Mouse (Mus musculus): ENCODE measurements around the gene Cnpy1. TPM values are rescaled to one million over a fixed set of nuclear protein-coding genes. Genes with fewer than 3 reads are reported as not detected.

The Cnpy1 gene
- polyA plus RNA-seq, 2 experiments: 0.09 TPM; not detected in 1

DNA sequence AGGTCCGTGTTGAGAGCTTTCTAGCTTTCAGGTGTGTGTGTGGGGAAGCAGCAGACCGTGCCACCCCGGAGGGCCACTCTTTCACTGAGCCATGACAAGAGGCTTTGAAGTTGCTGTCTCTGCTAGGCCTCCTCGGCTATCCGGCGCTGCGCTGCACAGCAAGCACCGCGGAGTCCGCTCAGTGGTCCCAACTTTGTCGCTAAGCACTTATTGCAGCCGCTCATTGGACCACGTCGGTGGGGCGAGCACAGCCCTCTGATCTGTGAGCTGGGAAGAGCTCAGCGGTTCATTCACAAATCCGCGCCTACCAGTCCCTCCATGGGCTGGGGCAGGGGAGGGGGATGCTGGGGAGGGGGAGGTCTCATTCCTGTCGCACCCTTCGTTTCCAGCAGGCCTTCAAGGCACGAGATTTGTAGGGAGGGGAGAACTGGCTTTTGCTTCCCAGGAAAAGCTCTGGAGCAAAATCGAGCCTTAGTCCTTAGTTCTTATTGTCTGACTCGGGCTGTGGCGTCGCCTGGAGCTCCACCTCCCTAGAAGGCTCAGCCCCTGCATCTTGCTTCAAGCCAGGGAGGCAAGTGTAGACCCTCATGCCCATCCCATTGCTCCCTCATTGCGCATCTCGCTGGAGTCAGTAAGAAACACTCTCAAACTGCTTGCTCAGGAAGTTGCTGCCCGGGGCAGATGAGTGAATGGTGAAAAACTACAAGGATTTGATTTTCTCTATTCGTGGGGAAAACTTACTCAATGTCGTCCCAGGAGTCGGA is 87.1 kb downstream of the Cnpy1 start:
- no peaks in the 10 kb centered on the region for H3K4me1 ChIP-seq (replicated peaks; ENCODE audit: control insufficient read depth in 2 of 2, insufficient read depth in 2 of 2, low read length in 1 of 2)
- H3K4me3 ChIP-seq (ENCODE audit: insufficient read depth in 1 of 2, low read depth in 2 of 2, low read length in 2 of 2): no peak overlapping the region
- H3K4me2 ChIP-seq (ENCODE audit: low read depth): no peak overlapping the region
- no peak for DNase-seq (ENCODE audit: low read depth in 3 of 3, low spot score in 3 of 3)
- H3K36me3 ChIP-seq (replicated peaks; ENCODE audit: control insufficient read depth, insufficient read depth, low read depth): no peaks in the 10 kb centered on the region
- peaks cover 64% of the 10 kb centered on the region for H3K27me3 ChIP-seq (ENCODE audit: control insufficient read depth, insufficient read depth, low read length)
- ATAC-seq (ENCODE audit: insufficient read depth): no peak
- no peak overlapping the region for H3K9ac ChIP-seq (replicated peaks)
- H3K27ac ChIP-seq: no peak overlapping the region
- H3K9me3 ChIP-seq (ENCODE audit: control insufficient read depth, low read length): no peaks in the 10 kb centered on the region
- TF ChIP-seq EP300 (IDR thresholded peaks at IDR 0.05; ENCODE audit: low read depth): no peak
- no peak for TF ChIP-seq CTCF (IDR thresholded peaks at IDR 0.05; ENCODE audit: low read depth)
- WGBS (ENCODE audit: insufficient replicate concordance): 1% methylated on average over 31 of the region's 31 CpGs

DNA sequence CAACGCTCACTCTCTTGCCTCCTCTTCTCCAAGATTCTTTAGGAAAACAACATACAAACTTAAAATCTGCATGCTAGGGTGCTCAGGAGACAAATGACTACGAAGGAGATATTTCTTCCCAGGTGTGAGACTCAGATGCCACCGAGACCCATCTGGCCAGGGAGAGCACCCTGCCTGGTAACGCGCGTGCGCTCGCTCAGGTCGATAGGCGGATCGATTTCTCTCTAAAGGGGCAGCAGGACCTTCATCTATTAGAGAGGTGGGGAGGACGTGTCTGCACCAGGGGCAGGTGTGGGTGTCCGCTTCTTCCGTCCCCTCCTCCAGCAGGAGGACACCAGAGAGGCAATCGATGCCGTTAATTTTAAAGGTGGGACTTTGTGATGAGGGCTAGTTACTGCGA is 87.8 kb downstream of the Cnpy1 start:
- DNase-seq (ENCODE audit: low read depth in 3 of 3, low spot score in 3 of 3) (no peak), ATAC-seq (ENCODE audit: insufficient read depth) (no peak)
- Histone ChIP-seq H3K4me1 (replicated peaks; ENCODE audit: control insufficient read depth in 2 of 2, insufficient read depth in 2 of 2, low read length in 1 of 2) (no peaks in the 10 kb centered on the region), H3K9ac (replicated peaks) (no peak overlapping the region), H3K27me3 (ENCODE audit: control insufficient read depth, insufficient read depth, low read length) (peaks cover 59% of the 10 kb centered on the region), H3K27ac (no peak overlapping the region), H3K9me3 (ENCODE audit: control insufficient read depth, low read length) (no peaks in the 10 kb centered on the region), H3K4me3 (ENCODE audit: insufficient read depth in 1 of 2, low read depth in 2 of 2, low read length in 2 of 2) (no peak overlapping the region), H3K36me3 (replicated peaks; ENCODE audit: control insufficient read depth, insufficient read depth, low read depth) (no peaks in the 10 kb centered on the region), H3K4me2 (ENCODE audit: low read depth) (no peak overlapping the region)
- TF ChIP-seq CTCF (IDR thresholded peaks at IDR 0.05; ENCODE audit: low read depth): no peak
- 5% methylated on average over 17 of the region's 17 CpGs for WGBS (ENCODE audit: insufficient replicate concordance)

DNA sequence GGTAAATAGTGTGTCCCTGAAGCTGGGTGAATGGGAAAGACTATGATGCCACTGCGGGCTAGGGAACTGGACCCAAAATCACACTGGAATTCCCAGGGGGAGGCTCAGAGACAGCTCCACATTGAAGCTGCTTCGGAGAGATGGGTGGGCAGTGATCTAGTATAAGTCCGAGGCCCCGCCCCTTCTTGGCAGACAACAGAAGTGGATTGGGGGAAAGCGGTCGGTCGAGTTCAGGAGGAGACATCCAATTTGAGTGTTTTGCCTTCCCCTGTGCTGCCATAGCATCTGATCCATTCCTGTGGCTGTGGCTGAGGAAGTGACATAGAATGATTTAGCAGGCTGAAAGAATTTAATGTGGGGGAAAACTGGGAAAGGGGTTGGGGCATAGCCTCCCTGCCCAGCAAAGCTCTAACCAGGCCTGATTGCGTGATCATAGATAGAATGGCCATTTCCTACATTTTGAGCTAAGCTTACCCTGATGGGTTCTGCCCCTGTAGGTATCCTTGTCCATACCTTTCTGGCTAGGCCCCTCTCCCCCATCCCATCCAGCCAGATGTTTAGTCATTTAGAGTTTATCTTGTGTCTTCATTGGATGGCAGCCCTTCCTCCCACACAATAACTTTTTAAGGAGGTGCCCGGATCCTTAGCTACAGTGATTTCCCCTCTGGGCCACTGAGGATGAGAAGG is 88.4 kb downstream of the Cnpy1 start:
- 7% methylated on average over 9 of the region's 9 CpGs for WGBS (ENCODE audit: insufficient replicate concordance)
- TF ChIP-seq EP300 (IDR thresholded peaks at IDR 0.05; ENCODE audit: low read depth): no peak
- TF ChIP-seq CTCF (IDR thresholded peaks at IDR 0.05; ENCODE audit: low read depth): no peak
- H3K9ac ChIP-seq (replicated peaks): no peak overlapping the region

More for the DNA sequence above, 88.4 kb downstream of the Cnpy1 start:
- no peak for ATAC-seq (ENCODE audit: insufficient read depth)
- Histone ChIP-seq H3K4me2 (ENCODE audit: low read depth) (no peak overlapping the region), H3K4me1 (replicated peaks; ENCODE audit: control insufficient read depth in 2 of 2, insufficient read depth in 2 of 2, low read length in 1 of 2) (no peaks in the 10 kb centered on the region), H3K4me3 (ENCODE audit: insufficient read depth in 1 of 2, low read depth in 2 of 2, low read length in 2 of 2) (no peak overlapping the region), H3K27me3 (ENCODE audit: control insufficient read depth, insufficient read depth, low read length) (peaks cover 55% of the 10 kb centered on the region), H3K27ac (no peak overlapping the region), H3K36me3 (replicated peaks; ENCODE audit: control insufficient read depth, insufficient read depth, low read depth) (no peaks in the 10 kb centered on the region), H3K9me3 (ENCODE audit: control insufficient read depth, low read length) (no peaks in the 10 kb centered on the region)
- DNase-seq (ENCODE audit: low read depth in 3 of 3, low spot score in 3 of 3): no peak

Other genes with a start within 250 kb of the Cnpy1 start
- gene Insig1, start 174.4 kb downstream of the Cnpy1 start, polyA plus RNA-seq (2012; rRNA removed): 29.2 and 30.1 TPM in 2 replicates
- gene Insig1, start 174.4 kb downstream of the Cnpy1 start, polyA plus RNA-seq (2014; fragmentation: Nextera tagmentation; extraction: Ambion mirVana): 46.2 and 48.3 TPM in 2 replicates
- gene En2, start 80.1 kb downstream of the Cnpy1 start, polyA plus RNA-seq (2012; rRNA removed): not detected in 2 replicates
- gene En2, start 80.1 kb downstream of the Cnpy1 start, polyA plus RNA-seq (2014; fragmentation: Nextera tagmentation; extraction: Ambion mirVana): not detected in 2 replicates
- 8.6 and 9.7 TPM in 2 replicates for gene Rbm33, start 71.3 kb upstream of the Cnpy1 start, polyA plus RNA-seq (2012; rRNA removed)
- 7.1 and 7.3 TPM in 2 replicates for gene Rbm33, start 71.3 kb upstream of the Cnpy1 start, polyA plus RNA-seq (2014; fragmentation: Nextera tagmentation; extraction: Ambion mirVana)
- 0.04 and 0.12 TPM in 2 replicates for gene Shh, start 221.4 kb upstream of the Cnpy1 start, polyA plus RNA-seq (2012; rRNA removed)
- not detected in 2 replicates for gene Shh, start 221.4 kb upstream of the Cnpy1 start, polyA plus RNA-seq (2014; fragmentation: Nextera tagmentation; extraction: Ambion mirVana)

Measured in liver, embryonic 14.5 days (tissue).